Mouse (Mus musculus): ENCODE data around the gene Agrp.

- TF ChIP-seq POLR2A (IDR thresholded peaks at IDR 0.05; ENCODE audit: insufficient read length, low read depth) (no peak), TCF12 (IDR thresholded peaks at IDR 0.05; ENCODE audit: insufficient read depth, poor library complexity, severe bottlenecking) (no peak), MAX (IDR thresholded peaks at IDR 0.05; ENCODE audit: low read depth) (no peak), USF1 (IDR thresholded peaks at IDR 0.05; ENCODE audit: low read depth) (no peak), MYOG (IDR thresholded peaks at IDR 0.05; ENCODE audit: control insufficient read depth in 1 of 3, insufficient read depth in 1 of 3, insufficient read length in 2 of 3, low read depth in 2 of 3) (no peak)
Measured at GRCm38 (mm10) chr8:105637601-105638041, 428 bp upstream of the Agrp start.
